Mouse (Mus musculus): ENCODE data around the gene Hcn1.

GRCm38 (mm10) chr13:117892076-117892475 is 290.0 kb downstream of the Hcn1 start:
- TF ChIP-seq CTCF (IDR thresholded peaks at IDR 0.05; ENCODE audit: control insufficient read depth, insufficient read depth, insufficient replicate concordance, low read depth, low read length), result no peak
- no peak for TF ChIP-seq POLR2A (IDR thresholded peaks at IDR 0.05; ENCODE audit: control insufficient read depth, low read depth, low read length)
